Mouse (Mus musculus) lung, embryonic 14.5 days (tissue): ENCODE measurements around the gene Muc5ac. TPM values are rescaled to one million over a fixed set of nuclear protein-coding genes. Genes with fewer than 3 reads are reported as not detected.

Source experiments
- ATAC-seq: fragments of 200-750 bp; cut with Nextera tagmentation; 2 replicates; pipeline ENCODE4 v1.8.0; 2017; ENCODE audit warnings: mild to moderate bottlenecking, moderate TSS enrichment, moderate library complexity; ENCODE audit not compliant: insufficient read depth
- DNase-seq: peaks from one replicate; pipeline ENCODE4 v3.0.0-alpha.2; 2015
- H3K27ac ChIP-seq: fragments of 300-500 bp; sonication (generic); 2 replicates; pipeline ENCODE4 v1.5.1; 2014; ENCODE audit warnings: low read depth, mild to moderate bottlenecking, moderate library complexity
- H3K27me3 ChIP-seq: fragments of 300-500 bp; sonication (generic); 2 replicates; pipeline ENCODE4 v1.6.1; 2014; ENCODE audit warnings: low read length, control low read depth; ENCODE audit not compliant: insufficient read depth
- H3K36me3 ChIP-seq: fragments of 300-500 bp; sonication (generic); 2 replicates; pipeline ENCODE4 v1.6.1; 2014; ENCODE audit warnings: control low read depth; ENCODE audit not compliant: insufficient read depth
- H3K4me1 ChIP-seq: fragments of 300-500 bp; sonication (generic); 2 replicates; pipeline ENCODE4 v1.6.1; 2014; ENCODE audit warnings: antibody characterized with exemption, control low read depth; ENCODE audit not compliant: insufficient read depth
- H3K4me2 ChIP-seq: fragments of 300-500 bp; sonication (generic); 2 replicates; pipeline ENCODE4 v1.6.1; 2014; ENCODE audit warnings: mild to moderate bottlenecking
- H3K4me3 ChIP-seq: fragments of 300-500 bp; sonication (generic); 2 replicates; pipeline ENCODE4 v1.5.1; 2014; ENCODE audit warnings: low read depth, low read length
- H3K9ac ChIP-seq: fragments of 300-500 bp; sonication (generic); 2 replicates; pipeline ENCODE4 v1.6.1; 2014
- H3K9me3 ChIP-seq: fragments of 300-500 bp; sonication (generic); 2 replicates; pipeline ENCODE4 v1.6.1; 2016; ENCODE audit warnings: low read depth, low read length, control low read depth
- CTCF ChIP-seq: IDR thresholded peaks from 2 replicates; pipeline ENCODE4 v1.5.1; 2016; ENCODE audit warnings: antibody characterized with exemption, low read depth
- WGBS: fragments of 180-500 bp; shearing (Covaris S2); extraction: QIAGEN DNeasy Blood & Tissue Kit; methylation state at CpG from one replicate; pipeline ENCODE4 v1.1.7; 2014; 5-methylcytosine and 5-hydroxymethylcytosine counted together
- polyA plus RNA-seq: library from polyadenylated mRNA; unstranded; fragments of >200 nt; fragmentation: Nextera tagmentation; extraction: Ambion mirVana; gene quantifications from 2 replicates; pipeline ENCODE4 v1.2.1, GENCODE M21; 2014

Muc5ac gene
- polyA plus RNA-seq: 0.18 and 0.28 TPM in 2 replicates

DNA sequence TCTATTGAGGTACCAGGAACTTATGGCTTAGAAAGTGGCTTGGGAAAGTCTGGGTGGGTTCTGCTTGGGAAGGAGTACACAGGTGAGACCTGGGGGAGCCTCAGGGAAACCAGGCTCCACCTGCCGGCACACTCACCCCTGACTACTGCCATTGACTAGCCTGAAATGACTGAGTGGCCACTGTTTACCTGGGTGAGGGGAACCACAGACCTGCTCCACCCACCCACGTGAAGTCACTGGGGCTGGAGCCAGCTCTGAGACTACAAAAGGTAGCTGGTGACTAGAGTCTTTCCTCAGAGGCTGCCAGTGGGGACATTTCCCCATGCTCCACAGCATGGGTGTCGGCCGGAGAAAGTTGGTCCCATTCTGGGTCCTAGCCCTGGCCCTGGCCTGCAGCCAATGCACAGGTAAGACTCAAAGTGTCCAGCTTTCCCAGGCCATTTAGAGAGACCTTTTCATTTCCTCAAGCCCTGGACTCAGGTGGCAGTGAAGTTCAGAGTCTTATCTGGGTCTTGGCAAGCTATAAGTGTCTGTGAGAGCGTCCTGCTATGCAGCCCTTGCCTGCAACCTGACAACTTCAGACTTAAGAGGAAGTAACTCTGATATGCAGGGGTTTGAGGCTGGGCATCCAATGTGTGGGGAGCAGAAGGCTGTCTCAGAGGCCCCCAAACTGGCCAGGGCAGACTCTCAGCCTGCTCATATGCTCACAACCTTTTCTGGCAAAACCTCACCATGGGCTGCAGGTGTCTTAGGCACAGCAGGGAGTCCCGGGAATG is at the start of gene Muc5ac:
Muc5ac (plus strand) TSS at position 296 of the 776 bp plus-strand sequence.
- H3K27ac ChIP-seq: no peak within 1 kb of the TSS
- WGBS: 72% methylated on average over 6 of the region's 6 CpGs
- H3K36me3 ChIP-seq: no peaks in the 10 kb centered on the region
- DNase-seq (no peak), ATAC-seq (no peak)
- no peak within 1 kb of the TSS for H3K4me2 ChIP-seq
- no peak for TF ChIP-seq CTCF
- H3K4me3 ChIP-seq: no peak within 1 kb of the TSS
- H3K9me3 ChIP-seq: no peaks in the 10 kb centered on the region
- H3K27me3 ChIP-seq: no peaks in the 10 kb centered on the region
- no peak within 1 kb of the TSS for H3K9ac ChIP-seq
- no peaks in the 10 kb centered on the region for H3K4me1 ChIP-seq

DNA sequence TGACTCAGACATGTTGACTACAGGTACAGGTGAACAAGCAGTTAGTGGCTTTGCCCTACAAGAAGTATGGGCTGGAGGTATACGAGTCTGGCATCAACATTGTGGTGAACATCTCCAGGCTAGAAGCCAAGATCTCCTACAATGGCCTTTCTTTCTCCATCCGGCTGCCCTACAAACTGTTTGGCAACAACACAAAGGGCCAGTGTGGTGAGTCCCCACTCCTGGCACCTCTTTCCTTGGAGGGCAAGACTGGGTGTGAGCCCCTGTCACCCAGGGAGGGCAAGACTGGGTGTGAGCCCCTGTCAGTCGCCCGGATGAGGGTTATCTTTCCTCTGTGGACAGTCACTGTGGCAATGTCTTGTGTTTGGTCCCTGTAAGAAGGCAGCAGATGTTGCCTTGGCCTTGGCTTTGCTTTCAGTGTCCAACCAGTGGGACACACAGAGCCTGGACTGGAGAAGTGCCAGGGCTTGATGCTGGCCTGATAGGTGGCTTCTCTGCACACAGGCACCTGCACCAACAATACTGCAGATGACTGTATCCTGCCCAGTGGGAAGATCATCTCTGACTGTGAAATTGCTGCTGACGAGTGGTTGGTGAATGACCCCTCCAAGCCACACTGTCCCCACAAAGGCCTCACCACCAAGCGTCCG is 41.2 kb upstream of the Muc5ac start:
- no peak for TF ChIP-seq CTCF
- 81% methylated on average over 7 of the region's 7 CpGs for WGBS
- ATAC-seq: no peak

DNA sequence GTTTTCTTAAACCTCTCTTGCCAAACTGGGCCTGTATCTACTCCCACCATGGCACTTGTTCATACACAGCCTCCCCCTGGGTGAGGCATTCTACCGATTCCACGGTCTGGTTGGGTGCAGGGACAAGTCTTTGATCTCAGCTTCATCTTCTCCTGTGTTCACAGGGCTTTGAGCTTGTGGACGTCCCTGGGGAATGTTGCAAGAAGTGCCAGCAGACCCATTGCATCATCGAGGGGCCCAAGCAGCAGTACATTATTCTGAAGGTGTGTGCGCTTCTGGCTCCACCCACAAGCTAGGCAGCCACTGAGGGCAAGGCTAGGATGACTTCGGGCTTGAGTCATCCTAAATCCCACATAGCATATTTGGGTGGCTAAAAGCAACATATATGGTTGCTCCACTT is 36.3 kb upstream of the Muc5ac start:
- DNase-seq: no peak
- Histone ChIP-seq H3K27ac (no peak overlapping the region), H3K36me3 (no peaks in the 10 kb centered on the region), H3K27me3 (no peaks in the 10 kb centered on the region), H3K4me3 (no peak overlapping the region), H3K4me1 (no peaks in the 10 kb centered on the region), H3K4me2 (no peak overlapping the region), H3K9me3 (no peaks in the 10 kb centered on the region), H3K9ac (no peak overlapping the region)
- TF ChIP-seq CTCF: no peak
- ATAC-seq: no peak
- WGBS: 74% methylated on average over 6 of the region's 6 CpGs

More for the DNA sequence above, 41.2 kb upstream of the Muc5ac start:
- H3K4me2 ChIP-seq: no peak overlapping the region
- no peaks in the 10 kb centered on the region for H3K36me3 ChIP-seq
- no peak overlapping the region for H3K4me3 ChIP-seq
- no peaks in the 10 kb centered on the region for H3K27me3 ChIP-seq
- DNase-seq: no peak
- no peak overlapping the region for H3K9ac ChIP-seq
- H3K9me3 ChIP-seq: no peaks in the 10 kb centered on the region
- H3K4me1 ChIP-seq: no peaks in the 10 kb centered on the region
- no peak overlapping the region for H3K27ac ChIP-seq

DNA sequence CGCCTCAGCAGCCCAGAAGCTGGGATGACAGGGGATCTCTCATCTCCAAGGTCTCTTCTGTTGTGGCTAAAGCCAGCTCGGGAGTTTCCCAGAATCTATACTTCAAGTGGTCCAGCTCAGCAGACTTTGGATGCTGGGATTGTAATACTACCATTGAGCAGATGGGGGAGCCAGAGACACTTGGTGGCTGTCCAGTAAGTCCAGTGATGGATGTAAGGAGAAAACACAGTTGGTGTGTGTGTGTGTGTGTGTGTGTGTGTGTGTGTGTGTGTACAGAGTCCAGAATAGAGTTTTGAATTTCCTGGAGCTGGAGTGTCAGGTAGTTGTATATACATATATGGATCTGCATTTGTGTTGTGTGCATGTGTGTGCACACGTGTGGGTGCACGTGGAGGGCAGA is 32.9 kb upstream of the Muc5ac start:
- ATAC-seq: peak; percentile 52; the same call in 1 of the 2 replicates
- WGBS: 44% methylated on average over 4 of the region's 4 CpGs
- H3K9me3 ChIP-seq: no peaks in the 10 kb centered on the region
- H3K27me3 ChIP-seq: no peaks in the 10 kb centered on the region
- no peak overlapping the region for H3K4me2 ChIP-seq
- peak; percentile 91 for TF ChIP-seq CTCF
- H3K4me3 ChIP-seq: no peak overlapping the region
- H3K9ac ChIP-seq: no peak overlapping the region
- H3K4me1 ChIP-seq: no peaks in the 10 kb centered on the region
- no peaks in the 10 kb centered on the region for H3K36me3 ChIP-seq
- no peak overlapping the region for H3K27ac ChIP-seq
- DNase-seq: peak; percentile 86

DNA sequence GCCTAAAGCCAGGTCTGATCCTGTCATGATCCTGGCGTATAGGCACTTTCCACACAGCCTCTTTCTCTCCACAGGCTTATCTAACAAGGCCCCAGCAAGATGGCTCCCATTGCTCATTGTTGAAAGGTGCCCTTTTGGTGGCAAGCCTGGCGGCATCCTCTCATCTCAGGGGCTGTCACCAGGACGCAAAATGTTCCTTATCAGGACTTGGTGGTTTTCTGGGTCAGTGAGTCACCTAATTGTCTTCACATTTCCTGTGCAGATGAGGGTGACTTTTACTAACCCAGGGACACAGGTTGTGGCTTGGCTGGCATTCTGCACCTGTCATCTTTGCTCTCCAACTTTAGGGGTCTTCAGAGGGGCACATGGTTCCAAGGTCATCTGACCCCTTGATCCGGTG is 30.5 kb upstream of the Muc5ac start:
- ATAC-seq (no peak), DNase-seq (no peak)
- no peaks in the 10 kb centered on the region for H3K36me3 ChIP-seq
- no peak overlapping the region for H3K27ac ChIP-seq
- no peaks in the 10 kb centered on the region for H3K9me3 ChIP-seq
- 60% methylated on average over 4 of the region's 4 CpGs for WGBS
- no peak overlapping the region for H3K4me2 ChIP-seq
- H3K9ac ChIP-seq: no peak overlapping the region
- H3K27me3 ChIP-seq: no peaks in the 10 kb centered on the region
- TF ChIP-seq CTCF: no peak
- no peaks in the 10 kb centered on the region for H3K4me1 ChIP-seq
- no peak overlapping the region for H3K4me3 ChIP-seq

DNA sequence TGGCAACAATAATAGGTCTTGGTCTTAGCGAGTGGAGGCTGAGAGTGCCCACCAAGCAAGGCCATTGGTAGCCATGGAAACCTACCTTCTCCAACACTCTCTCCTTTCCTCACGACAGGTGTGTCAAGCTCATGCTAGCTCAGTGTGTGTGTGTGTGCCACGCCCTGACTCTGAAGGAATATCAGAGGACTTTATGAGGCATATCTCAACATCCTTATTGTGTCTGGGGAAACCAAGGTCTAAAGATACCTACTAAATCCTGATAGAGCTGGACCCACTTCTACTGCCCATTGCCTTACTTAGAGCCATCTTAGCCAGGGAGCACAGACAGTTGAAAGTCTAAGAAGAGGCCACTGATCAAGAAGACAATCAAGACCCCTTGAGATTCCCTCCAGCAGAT is 18.3 kb upstream of the Muc5ac start:
- H3K27me3 ChIP-seq: no peaks in the 10 kb centered on the region
- ATAC-seq (no peak), DNase-seq (no peak)
- no peak for TF ChIP-seq CTCF
- H3K4me3 ChIP-seq: no peak overlapping the region
- peaks cover 5% of the 10 kb centered on the region; the same call in 1 of the 2 replicates for H3K4me1 ChIP-seq
- H3K27ac ChIP-seq: no peak overlapping the region
- H3K9me3 ChIP-seq: no peaks in the 10 kb centered on the region
- H3K9ac ChIP-seq: no peak overlapping the region
- no peak overlapping the region for H3K4me2 ChIP-seq
- no peaks in the 10 kb centered on the region for H3K36me3 ChIP-seq
- 88% methylated on average over 3 of the region's 3 CpGs for WGBS

DNA sequence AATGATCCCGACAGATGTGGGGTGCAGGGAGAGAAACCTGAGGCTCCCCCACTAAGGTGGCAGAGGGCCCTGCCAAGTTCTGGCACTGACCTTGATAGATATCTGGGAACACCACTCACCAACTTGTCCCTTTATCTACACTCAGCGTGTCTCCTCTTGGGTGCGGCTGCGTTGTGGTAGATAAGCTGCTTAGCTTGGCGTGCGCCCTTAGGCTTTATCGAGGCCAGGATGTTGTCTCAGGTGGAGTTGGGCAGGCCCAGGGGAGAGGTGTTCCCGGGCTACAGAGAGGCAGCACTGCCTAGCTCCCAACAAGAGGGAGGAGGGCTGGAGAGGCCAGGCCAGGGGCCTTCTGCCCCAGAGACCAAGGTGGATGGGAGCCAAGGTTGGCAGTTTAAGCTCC is 17.8 kb upstream of the Muc5ac start:
- DNase-seq (no peak), ATAC-seq (peak; percentile 80; the same call in 1 of the 2 replicates)
- H3K4me1 ChIP-seq: peaks cover 5% of the 10 kb centered on the region; the same call in 1 of the 2 replicates

More for the DNA sequence above, 17.8 kb upstream of the Muc5ac start:
- Histone ChIP-seq H3K4me2 (no peak overlapping the region), H3K9ac (no peak overlapping the region), H3K4me3 (no peak overlapping the region), H3K27me3 (no peaks in the 10 kb centered on the region), H3K36me3 (no peaks in the 10 kb centered on the region), H3K27ac (peak overlapping the region; percentile 30; the same call in 1 of the 2 replicates), H3K9me3 (no peaks in the 10 kb centered on the region)
- 68% methylated on average over 8 of the region's 8 CpGs for WGBS
- no peak for TF ChIP-seq CTCF
